Mouse (Mus musculus) neural tube, embryonic 13.5 days (tissue): ENCODE data around the gene Dlg5. TPM values are rescaled to one million over a fixed set of nuclear protein-coding genes. Genes with fewer than 3 reads are reported as not detected.

Experiments used
- ATAC-seq: fragments of 200-750 bp; cut with Nextera tagmentation; 2 replicates; pipeline ENCODE4 v1.8.0; 2017; ENCODE audit warnings: low read depth, mild to moderate bottlenecking, moderate TSS enrichment, moderate library complexity
- H3K27ac ChIP-seq: fragments of 300-500 bp; sonication (generic); replicated peaks from 2 replicates; pipeline ENCODE4 v1.5.1; 2015; ENCODE audit warnings: moderate library complexity, mild to moderate bottlenecking, inconsistent platforms
- H3K27me3 ChIP-seq: fragments of 300-500 bp; sonication (generic); 2 replicates; pipeline ENCODE4 v1.6.1; 2015; ENCODE audit warnings: mild to moderate bottlenecking, inconsistent platforms
- H3K36me3 ChIP-seq: fragments of 300-500 bp; sonication (generic); 2 replicates; pipeline ENCODE4 v1.6.1; 2015; ENCODE audit warnings: mild to moderate bottlenecking, inconsistent platforms
- H3K4me1 ChIP-seq: fragments of 300-500 bp; sonication (generic); replicated peaks from 2 replicates; pipeline ENCODE4 v1.6.1; 2015; ENCODE audit warnings: inconsistent platforms
- H3K4me2 ChIP-seq: fragments of 300-500 bp; sonication (generic); 2 replicates; pipeline ENCODE4 v1.6.1; 2015; ENCODE audit warnings: inconsistent platforms, mild to moderate bottlenecking, moderate library complexity
- H3K4me3 ChIP-seq: fragments of 300-500 bp; sonication (generic); 2 replicates; pipeline ENCODE4 v1.5.1; 2015; ENCODE audit warnings: mild to moderate bottlenecking, inconsistent platforms
- H3K9ac ChIP-seq: fragments of 300-500 bp; sonication (generic); 2 replicates; pipeline ENCODE4 v1.6.1; 2015; ENCODE audit warnings: moderate library complexity, mild to moderate bottlenecking, inconsistent platforms
- H3K9me3 ChIP-seq: fragments of 300-500 bp; sonication (generic); 2 replicates; pipeline ENCODE4 v1.6.1; 2016; ENCODE audit warnings: inconsistent platforms
- WGBS: fragments of 180-500 bp; shearing (Covaris S2); methylation state at CpG from one replicate; pipeline ENCODE4 v1.1.7; 2015; 5-methylcytosine and 5-hydroxymethylcytosine counted together
- polyA plus RNA-seq: library from polyadenylated mRNA; unstranded; fragments of >200 nt; fragmentation: Nextera tagmentation; extraction: Ambion mirVana; gene quantifications from 2 replicates; pipeline ENCODE4 v1.2.1, GENCODE M21; 2015

Dlg5 gene
- polyA plus RNA-seq, 1 experiment from 2014 or later: 19.1 TPM

DNA sequence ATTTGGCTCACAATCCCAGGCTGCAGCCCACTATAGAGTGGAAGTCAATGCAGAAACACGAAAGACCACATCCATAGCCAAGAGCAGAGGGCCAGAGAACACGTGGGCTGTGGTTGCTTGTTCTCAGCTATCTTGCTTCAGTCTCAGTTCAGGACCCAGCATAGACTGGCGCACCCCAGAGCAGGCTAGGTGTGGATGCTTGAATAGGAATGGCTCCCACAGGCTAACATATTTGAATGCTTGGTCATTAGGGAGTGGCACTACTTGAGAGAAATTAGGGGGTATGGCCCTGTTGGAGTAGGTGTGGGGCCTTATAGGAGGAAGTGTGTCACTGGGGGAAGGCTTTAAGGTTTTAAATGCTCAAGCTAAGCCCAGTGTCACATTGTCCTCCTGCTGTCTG is 62.8 kb downstream of the Dlg5 start:
- no peak for ATAC-seq

DNA sequence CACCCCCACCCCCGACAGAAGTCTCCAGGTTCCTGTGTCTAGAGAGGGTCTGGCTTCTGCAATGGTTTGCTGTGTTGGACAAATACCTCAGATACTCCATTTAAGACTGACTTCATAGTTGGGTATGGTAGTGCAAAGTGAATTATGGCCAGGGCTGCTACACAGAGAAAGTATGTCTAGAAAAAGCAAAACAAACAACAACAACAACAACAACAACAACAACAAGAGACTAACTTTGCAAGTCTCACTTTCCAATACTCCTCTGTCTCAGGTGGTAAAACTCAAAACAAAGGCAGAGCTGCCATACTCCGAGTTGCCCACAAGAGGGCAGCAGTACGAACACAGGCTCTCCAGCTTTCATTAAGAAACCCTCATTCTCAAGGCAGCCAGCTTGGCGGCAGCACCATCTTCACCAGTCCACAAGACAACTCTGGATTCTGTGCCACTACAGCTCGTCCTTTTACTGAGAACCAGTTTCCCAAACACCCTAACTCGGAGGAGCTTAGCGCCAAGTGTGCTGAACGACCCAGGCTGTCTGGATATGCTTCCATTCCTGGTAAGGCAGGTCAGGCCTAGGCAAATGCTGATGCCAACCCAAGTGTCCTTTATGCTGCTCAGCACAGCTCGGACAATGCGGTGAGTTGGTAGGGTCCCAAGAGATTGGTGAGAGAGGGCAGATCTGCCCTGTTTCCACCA is 63.8 kb downstream of the Dlg5 start:
- no peak overlapping the region for H3K4me2 ChIP-seq
- peaks cover 11% of the 10 kb centered on the region for H3K4me1 ChIP-seq
- peak overlapping the region; percentile 71 for H3K27ac ChIP-seq
- peak overlapping the region; percentile 12; the same call in 1 of the 2 replicates for H3K9ac ChIP-seq
- no peaks in the 10 kb centered on the region for H3K27me3 ChIP-seq
- peaks cover 4% of the 10 kb centered on the region; the same call in 1 of the 2 replicates for H3K36me3 ChIP-seq
- 27% methylated on average over 10 of the region's 10 CpGs for WGBS
- no peak overlapping the region for H3K4me3 ChIP-seq
- H3K9me3 ChIP-seq: no peaks in the 10 kb centered on the region
- peak; percentile 50 for ATAC-seq

More for the DNA sequence above, 62.8 kb downstream of the Dlg5 start:
- no peak overlapping the region for H3K9ac ChIP-seq
- no peak overlapping the region for H3K27ac ChIP-seq
- no peak overlapping the region for H3K4me3 ChIP-seq
- H3K27me3 ChIP-seq: no peaks in the 10 kb centered on the region
- no peak overlapping the region for H3K4me2 ChIP-seq
- WGBS: 92% methylated on average over 3 of the region's 3 CpGs
- H3K4me1 ChIP-seq: peaks cover 11% of the 10 kb centered on the region
- H3K36me3 ChIP-seq: no peaks in the 10 kb centered on the region
- H3K9me3 ChIP-seq: no peaks in the 10 kb centered on the region

- no peak overlapping the region for H3K9ac ChIP-seq
- 89% methylated on average over 6 of the region's 6 CpGs for WGBS
These were observed 66.2 kb downstream of the Dlg5 start for GRCm38 (mm10) chr14:24179466-24179991.

GRCm38 (mm10) chr14:24176609-24177008 is 69.1 kb downstream of the Dlg5 start:
- Histone ChIP-seq H3K4me3 (no peak overlapping the region), H3K36me3 (peaks cover 52% of the 10 kb centered on the region), H3K27me3 (no peaks in the 10 kb centered on the region), H3K9ac (no peak overlapping the region), H3K27ac (no peak overlapping the region), H3K9me3 (no peaks in the 10 kb centered on the region), H3K4me2 (no peak overlapping the region), H3K4me1 (0 out of 2 replicates have a peak, but pooled peaks cover 3% of the 10 kb centered on the region)
- 75% methylated on average over 10 of the region's 10 CpGs for WGBS
- no peak for ATAC-seq

More at GRCm38 (mm10) chr14:24179466-24179991, 66.2 kb downstream of the Dlg5 start:
- H3K4me3 ChIP-seq: no peak overlapping the region
- no peak overlapping the region for H3K27ac ChIP-seq
- ATAC-seq: no peak
- no peaks in the 10 kb centered on the region for H3K9me3 ChIP-seq
- no peaks in the 10 kb centered on the region for H3K27me3 ChIP-seq
- no peak overlapping the region for H3K4me2 ChIP-seq
- H3K4me1 ChIP-seq: peaks cover 9% of the 10 kb centered on the region
- peaks cover 28% of the 10 kb centered on the region for H3K36me3 ChIP-seq

DNA sequence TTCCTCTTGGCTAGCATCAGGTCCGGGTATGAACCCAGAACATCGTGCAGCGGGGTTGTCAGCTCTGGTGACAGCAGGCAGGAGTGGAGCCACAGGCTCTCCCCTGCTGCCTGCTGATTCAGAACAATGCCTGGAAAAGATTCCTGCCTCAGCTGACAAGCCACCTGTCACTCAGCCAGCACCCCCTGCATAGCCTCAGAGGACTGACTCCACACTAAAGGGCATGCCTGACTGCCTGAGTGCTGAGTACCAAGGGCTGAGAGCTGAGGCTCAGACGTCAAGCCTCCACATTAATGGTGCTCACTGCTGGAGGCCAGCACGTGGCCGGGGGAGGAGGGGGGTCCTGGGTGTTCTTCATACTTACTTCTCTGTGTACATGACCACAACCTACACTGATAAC is 72.4 kb downstream of the Dlg5 start:
- Histone ChIP-seq H3K9ac (no peak overlapping the region), H3K4me3 (no peak overlapping the region), H3K9me3 (no peaks in the 10 kb centered on the region), H3K4me2 (no peak overlapping the region), H3K4me1 (0 out of 2 replicates have a peak, but pooled peaks cover 3% of the 10 kb centered on the region), H3K27me3 (no peaks in the 10 kb centered on the region), H3K27ac (no peak overlapping the region), H3K36me3 (peaks cover 84% of the 10 kb centered on the region)
- 74% methylated on average over 6 of the region's 6 CpGs for WGBS
- ATAC-seq: no peak

DNA sequence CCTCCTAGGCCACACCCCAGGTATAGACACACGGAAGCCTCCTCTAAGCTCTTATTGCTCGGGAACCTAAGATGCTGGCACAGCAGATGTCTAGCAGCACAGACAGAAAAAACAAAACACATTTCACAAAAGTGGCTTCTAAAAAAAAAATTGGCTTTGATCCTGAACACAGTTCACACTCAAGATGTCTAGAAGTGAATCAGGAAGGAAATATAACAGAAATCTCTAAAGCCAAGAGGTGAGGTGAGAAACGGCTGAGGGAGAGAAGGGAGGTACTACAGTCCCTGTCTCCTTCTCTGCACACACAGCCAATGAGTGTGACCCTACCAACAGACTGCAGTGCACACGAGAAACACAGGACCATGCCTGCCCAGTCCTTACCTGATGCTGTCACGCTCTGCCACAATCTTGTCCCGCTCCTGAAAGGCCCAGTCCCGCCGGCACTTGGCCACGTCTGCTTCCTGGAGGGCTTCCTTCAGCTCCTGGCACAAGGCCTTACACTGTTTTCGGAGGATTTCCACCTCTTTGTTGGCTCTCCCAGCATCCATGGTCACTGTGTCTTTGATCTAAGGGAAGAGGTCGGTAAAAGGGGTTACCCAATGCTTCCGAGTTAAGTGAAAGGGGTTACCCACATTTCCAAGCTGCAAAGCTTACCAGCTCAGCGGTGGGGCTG is 73.9 kb downstream of the Dlg5 start:
- H3K27me3 ChIP-seq: no peaks in the 10 kb centered on the region
- WGBS: 80% methylated on average over 13 of the region's 13 CpGs
- H3K9me3 ChIP-seq: no peaks in the 10 kb centered on the region
- H3K36me3 ChIP-seq: peaks cover 92% of the 10 kb centered on the region
- no peak overlapping the region for H3K27ac ChIP-seq
- H3K4me1 ChIP-seq: 0 out of 2 replicates have a peak, but pooled peaks cover 3% of the 10 kb centered on the region
- no peak overlapping the region for H3K4me3 ChIP-seq
- no peak for ATAC-seq
- H3K9ac ChIP-seq: no peak overlapping the region
- H3K4me2 ChIP-seq: no peak overlapping the region

DNA sequence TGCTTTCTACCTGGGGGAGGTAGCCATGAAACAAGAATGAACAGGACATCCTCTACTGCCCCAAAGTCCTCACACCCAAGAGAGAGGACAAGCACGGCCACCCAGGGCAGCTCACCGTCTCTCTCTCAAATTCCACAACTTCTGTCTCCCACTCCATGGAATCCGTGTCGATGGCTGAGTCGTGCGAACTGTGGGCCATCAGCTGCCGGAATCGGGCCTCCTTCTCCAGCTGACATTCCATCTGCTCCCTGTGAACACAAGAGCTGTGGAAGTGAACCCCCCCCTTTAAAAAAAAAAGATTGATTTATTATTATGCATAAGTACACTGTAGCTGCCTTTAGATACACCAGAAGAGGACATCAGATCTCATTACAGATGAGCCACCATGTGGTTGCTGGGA is 79.7 kb downstream of the Dlg5 start:
- Histone ChIP-seq H3K36me3 (peaks cover 94% of the 10 kb centered on the region), H3K27me3 (no peaks in the 10 kb centered on the region), H3K27ac (no peak overlapping the region), H3K9me3 (no peaks in the 10 kb centered on the region), H3K9ac (no peak overlapping the region), H3K4me1 (no peaks in the 10 kb centered on the region), H3K4me3 (no peak overlapping the region), H3K4me2 (no peak overlapping the region)
- no peak for ATAC-seq
- WGBS: 97% methylated on average over 8 of the region's 8 CpGs

GRCm38 (mm10) chr14:24164721-24165367 is 80.9 kb downstream of the Dlg5 start:
- Histone ChIP-seq H3K4me3 (no peak overlapping the region), H3K9me3 (no peaks in the 10 kb centered on the region), H3K4me1 (no peaks in the 10 kb centered on the region), H3K4me2 (no peak overlapping the region), H3K27ac (no peak overlapping the region), H3K9ac (no peak overlapping the region), H3K36me3 (peaks cover 92% of the 10 kb centered on the region), H3K27me3 (no peaks in the 10 kb centered on the region)
- no peak for ATAC-seq
- WGBS: 92% methylated on average over 8 of the region's 8 CpGs

DNA sequence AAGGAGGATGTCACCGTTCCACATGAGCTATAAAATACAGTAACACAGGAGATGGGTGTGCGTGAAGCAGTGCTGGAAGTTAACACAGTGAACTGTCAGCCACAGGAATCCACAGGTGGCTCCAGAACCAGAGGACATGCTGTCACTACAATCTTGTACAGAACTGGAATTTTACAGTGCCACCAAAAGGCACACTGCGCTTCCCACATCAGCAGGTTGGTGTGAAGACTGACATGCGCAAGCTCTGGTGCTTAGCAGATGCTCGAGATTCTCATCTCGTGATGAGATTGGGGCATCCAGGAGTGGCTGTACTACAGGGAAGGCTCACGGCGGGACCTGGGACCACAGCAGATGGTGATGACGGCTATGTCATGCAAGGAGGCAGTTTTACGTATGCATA is 82.9 kb downstream of the Dlg5 start:
- Histone ChIP-seq H3K4me3 (no peak overlapping the region), H3K27me3 (no peaks in the 10 kb centered on the region), H3K9ac (no peak overlapping the region), H3K4me2 (no peak overlapping the region), H3K9me3 (no peaks in the 10 kb centered on the region), H3K36me3 (peaks cover 90% of the 10 kb centered on the region), H3K4me1 (0 out of 2 replicates have a peak, but pooled peaks cover 3% of the 10 kb centered on the region), H3K27ac (no peak overlapping the region)
- 95% methylated on average over 10 of the region's 10 CpGs for WGBS
- ATAC-seq: no peak

GRCm38 (mm10) chr14:24148892-24149291 is 96.8 kb downstream of the Dlg5 start:
- H3K9ac ChIP-seq: no peak overlapping the region
- H3K4me1 ChIP-seq: peaks cover 14% of the 10 kb centered on the region
- ATAC-seq: no peak
- WGBS: 81% methylated on average over 2 of the region's 2 CpGs
- H3K36me3 ChIP-seq: peaks cover 93% of the 10 kb centered on the region
- H3K9me3 ChIP-seq: no peaks in the 10 kb centered on the region
- no peak overlapping the region for H3K27ac ChIP-seq
- H3K4me2 ChIP-seq: no peak overlapping the region
- no peak overlapping the region for H3K4me3 ChIP-seq
- no peaks in the 10 kb centered on the region for H3K27me3 ChIP-seq

- Histone ChIP-seq H3K4me2 (0 out of 2 replicates have a peak overlapping the region, but pooled peaks have one; percentile 1), H3K36me3 (peaks cover 80% of the 10 kb centered on the region), H3K9ac (no peak overlapping the region), H3K27ac (peak overlapping the region; percentile 39; the same call in 1 of the 2 replicates), H3K9me3 (no peaks in the 10 kb centered on the region), H3K4me3 (no peak overlapping the region), H3K4me1 (peaks cover 14% of the 10 kb centered on the region), H3K27me3 (no peaks in the 10 kb centered on the region)
- ATAC-seq: peak; percentile 24; the same call in 1 of the 2 replicates
- WGBS: 46% methylated on average over 3 of the region's 3 CpGs
These were observed 100.9 kb downstream of the Dlg5 start for GRCm38 (mm10) chr14:24144821-24145220.

- H3K9me3 ChIP-seq: no peaks in the 10 kb centered on the region
- peak overlapping the region; percentile 39; the same call in 1 of the 2 replicates for H3K27ac ChIP-seq
- peak; percentile 67 for ATAC-seq
- H3K36me3 ChIP-seq: peaks cover 80% of the 10 kb centered on the region
- peaks cover 14% of the 10 kb centered on the region for H3K4me1 ChIP-seq
- 24% methylated on average over 8 of the region's 8 CpGs for WGBS
- no peaks in the 10 kb centered on the region for H3K27me3 ChIP-seq
- 0 out of 2 replicates have a peak overlapping the region, but pooled peaks have one; percentile 1 for H3K4me2 ChIP-seq
- H3K9ac ChIP-seq: no peak overlapping the region
- no peak overlapping the region for H3K4me3 ChIP-seq
These were observed 101.3 kb downstream of the Dlg5 start for GRCm38 (mm10) chr14:24144421-24144820.
